Mouse (Mus musculus) lung, embryonic 16.5 days (tissue): ENCODE results near the gene 1700025C18Rik. TPM values are rescaled to one million over a fixed set of nuclear protein-coding genes. Genes with fewer than 3 reads are reported as not detected.

Source experiments
- ATAC-seq: fragments of 200-750 bp; cut with Nextera tagmentation; 2 replicates; pipeline ENCODE4 v1.8.0; 2017; ENCODE audit warnings: low read depth, mild to moderate bottlenecking, moderate library complexity
- H3K27ac ChIP-seq: fragments of 300-500 bp; sonication (generic); 2 replicates; pipeline ENCODE4 v1.5.1; 2014; ENCODE audit warnings: mild to moderate bottlenecking, control low read depth, low read length
- H3K27me3 ChIP-seq: fragments of 300-500 bp; sonication (generic); 2 replicates; pipeline ENCODE4 v1.6.1; 2014; ENCODE audit warnings: low read depth, low read length, mixed read lengths; ENCODE audit not compliant: control insufficient read depth, insufficient read depth
- H3K36me3 ChIP-seq: fragments of 300-500 bp; sonication (generic); 2 replicates; pipeline ENCODE4 v1.6.1; 2014; ENCODE audit warnings: low read length; ENCODE audit not compliant: control insufficient read depth, insufficient read depth
- H3K4me1 ChIP-seq: fragments of 300-500 bp; sonication (generic); replicated peaks from 2 replicates; pipeline ENCODE4 v1.6.1; 2014; ENCODE audit warnings: low read length, mixed read lengths; ENCODE audit not compliant: control insufficient read depth, insufficient read depth
- H3K4me2 ChIP-seq: fragments of 300-500 bp; sonication (generic); 2 replicates; pipeline ENCODE4 v1.6.1; 2014; ENCODE audit warnings: low read depth, low read length, control low read depth
- H3K4me3 ChIP-seq: fragments of 300-500 bp; sonication (generic); 2 replicates; pipeline ENCODE4 v1.5.1; 2014; ENCODE audit warnings: mild to moderate bottlenecking, low read length, control low read depth
- H3K9ac ChIP-seq: fragments of 300-500 bp; sonication (generic); 2 replicates; pipeline ENCODE4 v1.6.1; 2014; ENCODE audit warnings: low read length, control low read depth
- H3K9me3 ChIP-seq: fragments of 300-500 bp; sonication (generic); 2 replicates; pipeline ENCODE4 v1.6.1; 2016; ENCODE audit warnings: low read length; ENCODE audit not compliant: control insufficient read depth
- WGBS: fragments of 180-500 bp; shearing (Covaris S2); extraction: QIAGEN DNeasy Blood & Tissue Kit; methylation state at CpG from one replicate; pipeline ENCODE4 v1.1.7; 2014; 5-methylcytosine and 5-hydroxymethylcytosine counted together
- polyA plus RNA-seq: library from polyadenylated mRNA; unstranded; fragments of >200 nt; fragmentation: Nextera tagmentation; extraction: Ambion mirVana; gene quantifications from 2 replicates; pipeline ENCODE4 v1.2.1, GENCODE M21; 2015

Gene 1700025C18Rik
- polyA plus RNA-seq, 1 experiment from 2014 or later: not detected

GRCm38 (mm10) chr2:165073381-165073781 lies 17.2 kb downstream of the 1700025C18Rik start:
- 13% methylated on average over 9 of the region's 9 CpGs for WGBS

GRCm38 (mm10) chr2:165070096-165070816 lies 20.3 kb downstream of the 1700025C18Rik start:
- 24% methylated on average over 23 of the region's 23 CpGs for WGBS
- Histone ChIP-seq H3K9me3 (no peaks in the 10 kb centered on the region), H3K4me1 (peaks cover 6% of the 10 kb centered on the region), H3K27me3 (peaks cover 15% of the 10 kb centered on the region), H3K4me2 (no peak overlapping the region; the same call in 1 of the 2 replicates), H3K27ac (no peak overlapping the region), H3K4me3 (no peak overlapping the region), H3K36me3 (no peaks in the 10 kb centered on the region), H3K9ac (no peak overlapping the region)
- ATAC-seq: 0 out of 2 replicates have a peak, but pooled peaks have one; percentile 29

More at GRCm38 (mm10) chr2:165073381-165073781, 17.2 kb downstream of the 1700025C18Rik start:
- Histone ChIP-seq H3K27me3 (peaks cover 43% of the 10 kb centered on the region), H3K4me3 (no peak overlapping the region), H3K27ac (no peak overlapping the region), H3K4me2 (no peak overlapping the region), H3K36me3 (no peaks in the 10 kb centered on the region), H3K9ac (no peak overlapping the region), H3K4me1 (peaks cover 6% of the 10 kb centered on the region), H3K9me3 (no peaks in the 10 kb centered on the region)
- ATAC-seq: no peak

DNA sequence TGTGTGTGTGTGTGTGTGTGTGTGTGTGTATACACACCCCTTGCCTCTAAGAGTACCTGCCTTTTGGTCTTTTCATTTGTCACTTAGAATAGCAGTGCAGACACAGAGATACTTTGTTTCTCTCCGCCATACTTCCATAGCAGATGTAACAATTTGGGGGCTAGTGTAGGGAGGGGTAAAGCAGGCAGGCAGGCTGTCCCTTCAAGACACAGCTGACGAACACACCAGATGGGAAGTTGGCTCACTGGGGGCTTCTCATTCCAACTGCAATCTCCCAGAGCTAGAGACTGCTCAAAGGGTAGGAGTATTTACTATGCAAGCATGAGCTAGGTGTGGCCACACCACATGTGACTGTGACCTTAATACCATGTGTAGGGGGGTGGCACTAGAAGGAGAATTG lies 21.7 kb downstream of the 1700025C18Rik start:
- Histone ChIP-seq H3K4me3 (no peak overlapping the region), H3K4me1 (peaks cover 8% of the 10 kb centered on the region), H3K4me2 (no peak overlapping the region), H3K27ac (no peak overlapping the region), H3K36me3 (no peaks in the 10 kb centered on the region), H3K27me3 (peaks cover 8% of the 10 kb centered on the region), H3K9me3 (no peaks in the 10 kb centered on the region), H3K9ac (no peak overlapping the region)
- WGBS: 71% methylated on average over 2 of the region's 2 CpGs
- no peak for ATAC-seq

DNA sequence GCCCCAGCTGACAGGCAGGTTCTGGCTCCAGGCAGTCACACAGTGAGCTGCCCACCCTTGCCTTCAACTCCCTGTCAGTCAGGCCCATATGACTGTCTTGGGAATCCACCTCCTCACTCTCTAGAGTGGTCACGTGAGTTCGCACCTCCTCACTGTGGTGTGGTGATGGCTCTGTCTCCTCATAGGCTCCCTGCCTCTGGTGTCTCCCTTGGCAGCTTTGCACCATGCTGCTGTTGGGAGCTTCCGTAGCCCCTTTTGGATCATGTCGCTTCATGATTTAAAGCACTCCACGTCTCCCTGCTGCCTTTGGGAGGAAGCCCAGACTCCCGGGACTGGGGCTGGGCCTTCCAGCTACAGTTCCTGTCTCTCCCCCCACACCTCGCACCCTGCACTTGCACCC lies 26.1 kb downstream of the 1700025C18Rik start:
- Histone ChIP-seq H3K4me2 (no peak overlapping the region), H3K27ac (no peak overlapping the region), H3K4me1 (peaks cover 11% of the 10 kb centered on the region), H3K9me3 (no peaks in the 10 kb centered on the region), H3K9ac (no peak overlapping the region), H3K4me3 (no peak overlapping the region), H3K36me3 (no peaks in the 10 kb centered on the region), H3K27me3 (no peaks in the 10 kb centered on the region)
- 31% methylated on average over 7 of the region's 7 CpGs for WGBS
- peak; percentile 47 for ATAC-seq

DNA sequence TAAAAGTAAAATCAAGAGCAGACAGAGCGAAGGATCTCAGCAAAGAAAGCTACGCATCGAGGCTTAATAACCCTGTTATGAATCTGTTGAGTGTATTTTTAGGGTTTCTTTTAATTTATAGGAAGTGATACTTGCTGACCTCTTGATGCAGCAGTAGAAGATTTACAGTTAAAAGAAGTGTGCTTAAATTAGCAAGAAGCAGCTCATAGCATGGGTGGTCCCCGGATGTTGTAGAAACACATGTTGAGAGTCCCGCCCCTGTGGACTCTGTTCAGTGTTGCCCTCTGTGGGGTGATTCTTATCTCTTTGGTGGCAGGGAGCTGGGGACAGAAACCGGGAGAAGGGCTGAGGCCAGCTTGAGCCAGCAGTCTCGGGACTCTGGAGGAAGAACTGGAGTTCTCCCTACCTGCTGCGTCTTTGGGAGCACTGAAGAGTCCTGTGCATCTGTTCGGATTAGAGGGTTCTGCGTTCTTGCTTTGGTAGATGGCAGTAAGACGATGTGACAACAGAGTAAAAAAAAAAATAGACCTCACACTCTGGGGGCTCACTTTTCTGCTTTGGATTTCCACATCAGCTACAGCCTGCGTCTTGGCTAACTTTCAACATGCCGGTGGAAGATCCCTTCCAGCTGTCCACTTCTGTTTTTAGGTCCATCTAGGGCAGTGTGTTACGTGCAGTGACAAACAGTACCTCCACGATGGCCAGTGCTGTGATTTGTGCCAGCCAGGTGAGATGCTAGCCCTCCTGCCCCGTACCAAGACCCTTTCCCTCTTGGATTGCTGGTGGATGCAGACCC lies 28.7 kb downstream of the 1700025C18Rik start:
- 44% methylated on average over 16 of the region's 16 CpGs for WGBS
- ATAC-seq: peak; percentile 76
- no peak overlapping the region for H3K9ac ChIP-seq
- no peak overlapping the region for H3K4me3 ChIP-seq
- peaks cover 16% of the 10 kb centered on the region for H3K4me1 ChIP-seq
- H3K9me3 ChIP-seq: no peaks in the 10 kb centered on the region
- H3K27me3 ChIP-seq: no peaks in the 10 kb centered on the region
- H3K4me2 ChIP-seq: 0 out of 2 replicates have a peak overlapping the region, but pooled peaks have one; percentile 6
- H3K36me3 ChIP-seq: no peaks in the 10 kb centered on the region
- peak overlapping the region; percentile 86 for H3K27ac ChIP-seq

- Histone ChIP-seq H3K9ac (no peak overlapping the region), H3K36me3 (no peaks in the 10 kb centered on the region), H3K27me3 (no peaks in the 10 kb centered on the region), H3K27ac (peak overlapping the region; percentile 63), H3K4me1 (peaks cover 25% of the 10 kb centered on the region), H3K4me3 (no peak overlapping the region), H3K9me3 (no peaks in the 10 kb centered on the region), H3K4me2 (no peak overlapping the region)
- peak; percentile 48; the same call in 1 of the 2 replicates for ATAC-seq
- WGBS: 57% methylated on average over 4 of the region's 4 CpGs
Measured at GRCm38 (mm10) chr2:165059961-165060360, 30.6 kb downstream of the 1700025C18Rik start.

DNA sequence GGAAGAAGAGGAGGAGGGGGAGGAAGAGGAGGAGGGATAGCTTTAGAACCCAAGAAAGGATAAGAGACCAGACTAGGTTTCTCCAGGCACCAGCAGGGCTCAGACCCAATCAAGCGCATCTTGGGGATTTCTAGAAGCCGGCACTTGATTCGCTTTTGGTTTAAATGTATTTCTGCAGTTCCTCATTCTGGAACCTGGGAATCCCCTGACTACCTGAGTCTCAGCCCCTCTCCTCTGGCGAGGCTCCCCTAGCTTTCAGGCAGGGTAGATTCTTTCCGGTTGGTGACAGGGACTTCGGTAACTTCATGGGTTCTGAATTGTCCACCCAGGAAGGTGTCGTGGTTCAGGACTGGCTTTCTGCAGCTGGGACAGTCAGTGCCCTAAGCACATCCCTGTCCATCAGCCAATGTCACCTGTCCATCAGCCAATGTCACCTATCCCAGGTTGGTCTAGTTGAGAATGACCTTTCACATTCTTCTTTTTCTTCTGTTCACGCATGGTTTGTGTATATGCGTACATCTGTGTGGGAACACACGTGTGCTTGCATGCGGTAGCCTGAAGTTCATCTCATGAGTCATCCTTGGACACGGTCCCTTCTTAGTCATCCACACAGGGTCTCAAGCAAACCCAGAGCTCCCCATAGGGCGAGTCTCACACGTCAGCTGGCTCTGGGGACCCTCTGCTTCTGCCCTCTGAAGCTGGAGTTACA lies 34.0 kb downstream of the 1700025C18Rik start:
- Histone ChIP-seq H3K9me3 (no peaks in the 10 kb centered on the region), H3K27me3 (no peaks in the 10 kb centered on the region), H3K27ac (no peak overlapping the region), H3K9ac (peak overlapping the region; percentile 36), H3K36me3 (no peaks in the 10 kb centered on the region), H3K4me1 (peaks cover 18% of the 10 kb centered on the region; the same call in 1 of the 2 replicates), H3K4me3 (peak overlapping the region; percentile 56), H3K4me2 (peak overlapping the region; percentile 59)
- 71% methylated on average over 14 of the region's 14 CpGs for WGBS
- no peak for ATAC-seq

DNA sequence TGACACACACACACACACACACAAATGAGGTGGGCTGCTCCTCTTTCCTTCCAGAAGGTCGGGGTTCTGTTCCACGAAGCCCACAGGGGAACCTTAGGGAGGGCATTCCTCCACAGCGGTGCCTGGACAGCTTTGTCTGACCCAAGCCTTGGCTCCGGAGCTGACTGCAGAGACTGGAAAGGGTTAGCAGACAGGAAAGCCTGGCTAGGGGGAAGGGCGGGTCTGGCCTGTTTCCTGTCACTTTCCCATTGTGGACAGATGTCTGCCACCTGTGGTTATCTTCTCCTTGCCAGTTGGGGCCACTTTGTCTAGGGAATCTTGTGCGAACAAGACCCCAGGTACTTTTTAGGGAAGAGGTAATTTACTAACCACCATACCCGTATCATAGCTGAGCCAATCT lies 34.6 kb downstream of the 1700025C18Rik start:
- peak overlapping the region; percentile 62 for H3K9ac ChIP-seq
- peak; percentile 62 for ATAC-seq
- peak overlapping the region; percentile 56 for H3K4me3 ChIP-seq
- H3K4me2 ChIP-seq: peak overlapping the region; percentile 59
- peaks cover 18% of the 10 kb centered on the region; the same call in 1 of the 2 replicates for H3K4me1 ChIP-seq
- H3K27ac ChIP-seq: peak overlapping the region; percentile 48
- WGBS: 4% methylated on average over 7 of the region's 7 CpGs
- H3K27me3 ChIP-seq: no peaks in the 10 kb centered on the region
- no peaks in the 10 kb centered on the region for H3K9me3 ChIP-seq
- H3K36me3 ChIP-seq: no peaks in the 10 kb centered on the region
